Mouse (Mus musculus) heart, postnatal 0 days (tissue): ENCODE measurements around the gene Bcl2l1. TPM values are rescaled to one million over a fixed set of nuclear protein-coding genes. Genes with fewer than 3 reads are reported as not detected.
A peak's percentile ranks its signal among the peaks of the same experiment; 100 is the strongest.

Experiments used
- ATAC-seq: fragments of 200-750 bp; cut with Nextera tagmentation; 2 replicates; pipeline ENCODE4 v1.8.0; 2017; ENCODE audit warnings: low read depth, moderate number of reproducible peaks, moderate library complexity; ENCODE audit not compliant: insufficient read depth
- DNase-seq: peaks from one replicate; pipeline ENCODE4 v3.0.0-alpha.2; 2016; ENCODE audit warnings: low spot score
- H3K27ac ChIP-seq: fragments of 300-500 bp; sonication (generic); 2 replicates; pipeline ENCODE4 v1.5.1; 2014; ENCODE audit warnings: low read depth, mild to moderate bottlenecking
- H3K27me3 ChIP-seq: fragments of 300-500 bp; sonication (generic); 2 replicates; pipeline ENCODE4 v1.6.1; 2014; ENCODE audit warnings: low read length, mixed read lengths; ENCODE audit not compliant: control insufficient read depth, insufficient read depth
- H3K36me3 ChIP-seq: fragments of 300-500 bp; sonication (generic); replicated peaks from 2 replicates; pipeline ENCODE4 v1.6.1; 2014; ENCODE audit warnings: low read length, mixed read lengths; ENCODE audit not compliant: control insufficient read depth, insufficient read depth
- H3K4me1 ChIP-seq: fragments of 300-500 bp; sonication (generic); 2 replicates; pipeline ENCODE4 v1.6.1; 2014; ENCODE audit warnings: antibody characterized with exemption; ENCODE audit not compliant: control insufficient read depth, insufficient read depth
- H3K4me2 ChIP-seq: fragments of 300-500 bp; sonication (generic); 2 replicates; pipeline ENCODE4 v1.6.1; 2014; ENCODE audit warnings: low read depth, mild to moderate bottlenecking, low read length, moderate library complexity
- H3K4me3 ChIP-seq: fragments of 300-500 bp; sonication (generic); 2 replicates; pipeline ENCODE4 v1.5.1; 2014; ENCODE audit warnings: low read depth, low read length
- H3K9ac ChIP-seq: fragments of 300-500 bp; sonication (generic); replicated peaks from 2 replicates; pipeline ENCODE4 v1.6.1; 2014; ENCODE audit warnings: low read depth, low read length, mixed read lengths
- H3K9me3 ChIP-seq: fragments of 300-500 bp; sonication (generic); replicated peaks from 2 replicates; pipeline ENCODE4 v1.6.1; 2016; ENCODE audit warnings: low read length; ENCODE audit not compliant: control insufficient read depth
- CTCF ChIP-seq: IDR thresholded peaks from 2 replicates; pipeline ENCODE4 v1.5.1; 2016; ENCODE audit warnings: antibody characterized with exemption, control low read depth, low read depth
- EP300 ChIP-seq: IDR thresholded peaks from 2 replicates; pipeline ENCODE4 v1.6.1; 2016; ENCODE audit warnings: antibody characterized with exemption, low read depth
- WGBS: fragments of 180-500 bp; shearing (Covaris S2); extraction: QIAGEN DNeasy Blood & Tissue Kit; methylation state at CpG from one replicate; pipeline ENCODE4 v1.1.7; 2014; 5-methylcytosine and 5-hydroxymethylcytosine counted together
- polyA plus RNA-seq: library from polyadenylated mRNA; unstranded; fragments of >200 nt; fragmentation: Nextera tagmentation; extraction: Ambion mirVana; gene quantifications from 2 replicates; pipeline ENCODE4 v1.2.1, GENCODE M21; 2015
- total RNA-seq: library from RNA; depleted of rRNA; stranded (reverse); fragments of >200 nt; gene quantifications from 2 replicates; pipeline ENCODE4 v1.2.3, GENCODE M21; 2014; ENCODE audit warnings: low replicate concordance

Bcl2l1 gene
- total and polyA plus RNA-seq, 2 experiments from 2014 or later = 35.0 to 75.6 TPM

DNA sequence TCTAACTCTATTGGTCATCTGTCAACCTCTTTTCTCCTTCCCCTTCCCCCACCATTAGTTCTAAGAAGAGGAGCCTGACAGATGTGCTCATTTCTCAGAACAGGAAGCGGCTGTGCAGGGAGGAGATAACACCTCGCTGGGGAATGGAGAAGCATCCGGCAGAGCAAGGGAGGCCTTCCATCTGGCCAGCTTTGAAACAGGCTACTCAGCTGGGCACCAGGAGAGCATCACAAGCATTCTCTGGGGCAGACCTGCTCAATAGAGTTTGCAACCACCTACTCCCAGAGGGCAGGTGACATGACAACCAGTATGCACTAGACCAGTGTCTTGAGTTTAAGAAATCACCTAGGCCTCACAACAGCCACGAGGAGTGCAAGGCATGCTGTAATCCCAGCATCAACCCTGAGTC lies 41.9 kb downstream of the Bcl2l1 start:
- no peaks in the 10 kb centered on the region for H3K9me3 ChIP-seq
- no peak overlapping the region for H3K4me3 ChIP-seq
- H3K9ac ChIP-seq = 0 out of 2 replicates have a peak overlapping the region, but pooled peaks have one; percentile 37
- H3K36me3 ChIP-seq = peaks cover 3% of the 10 kb centered on the region; the same call in 1 of the 2 replicates
- H3K27me3 ChIP-seq = no peaks in the 10 kb centered on the region
- ATAC-seq = peak; percentile 42; the same call in 1 of the 2 replicates
- peaks cover 79% of the 10 kb centered on the region for H3K4me1 ChIP-seq
- 8% methylated on average over 4 of the region's 4 CpGs for WGBS
- H3K4me2 ChIP-seq = peak overlapping the region; percentile 38
- H3K27ac ChIP-seq = peak overlapping the region; percentile 93
- TF ChIP-seq EP300 (peak; percentile 87), CTCF (no peak)
- peak; percentile 85 for DNase-seq

DNA sequence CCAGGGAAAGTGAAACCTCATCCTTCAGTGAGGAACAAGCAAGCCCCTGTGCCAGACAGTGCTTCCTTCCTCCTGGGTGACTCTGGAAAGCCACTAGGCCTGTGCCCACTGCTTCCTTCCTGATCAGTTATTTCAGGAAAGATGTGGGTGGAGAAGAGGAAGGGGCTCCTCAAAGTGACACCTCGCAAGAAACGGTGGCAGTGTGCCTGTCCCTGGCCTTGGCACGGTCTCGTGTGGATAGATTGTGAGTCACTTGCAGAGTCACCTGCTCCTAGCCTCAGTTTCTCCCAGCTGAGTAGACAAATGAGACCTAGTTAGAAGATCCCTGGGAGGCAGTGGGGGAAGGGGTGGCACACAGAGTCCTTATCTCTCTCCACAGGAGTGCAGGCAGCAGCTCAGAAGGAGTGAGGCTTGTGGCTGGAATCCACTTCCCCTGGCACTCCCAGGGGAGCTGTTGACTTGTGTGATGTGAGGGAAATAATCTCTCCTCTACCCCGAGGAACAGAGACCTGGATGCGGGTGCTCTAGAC lies 42.6 kb downstream of the Bcl2l1 start:
- no peak for TF ChIP-seq CTCF
- TF ChIP-seq EP300 = no peak
- Histone ChIP-seq H3K9ac (peak overlapping the region; percentile 37; the same call in 1 of the 2 replicates), H3K36me3 (peaks cover 3% of the 10 kb centered on the region; the same call in 1 of the 2 replicates), H3K4me2 (peak overlapping the region; percentile 38), H3K9me3 (no peaks in the 10 kb centered on the region), H3K4me3 (no peak overlapping the region), H3K27ac (peak overlapping the region; percentile 93), H3K27me3 (no peaks in the 10 kb centered on the region), H3K4me1 (peaks cover 79% of the 10 kb centered on the region)
- ATAC-seq = peak; percentile 26
- DNase-seq = peak; percentile 58
- 10% methylated on average over 6 of the region's 6 CpGs for WGBS

DNA sequence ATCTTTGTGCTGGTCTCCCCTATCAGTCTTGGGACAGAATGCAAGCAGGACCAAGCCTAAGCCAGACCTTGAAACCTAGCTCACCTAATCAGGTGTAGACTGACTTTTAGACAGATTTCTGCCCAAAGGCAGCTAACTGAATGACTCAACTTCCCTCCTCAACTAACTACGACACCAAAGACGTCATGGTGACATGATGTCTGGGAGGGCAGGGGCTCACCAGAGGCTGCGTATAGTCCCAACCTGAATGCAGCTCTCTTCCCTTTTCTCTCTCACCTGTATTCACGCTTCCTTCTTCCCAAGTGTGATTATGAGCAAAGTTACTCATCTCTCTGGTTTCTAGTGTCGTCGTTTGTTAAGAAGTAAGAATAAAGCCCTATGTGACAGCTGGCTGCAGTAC lies 44.0 kb downstream of the Bcl2l1 start:
- ATAC-seq (no peak), DNase-seq (no peak)
- TF ChIP-seq EP300 (no peak), CTCF (no peak)
- H3K9me3 ChIP-seq = no peaks in the 10 kb centered on the region
- H3K4me2 ChIP-seq = no peak overlapping the region
- H3K27me3 ChIP-seq = no peaks in the 10 kb centered on the region
- 89% methylated on average over 6 of the region's 6 CpGs for WGBS
- H3K9ac ChIP-seq = no peak overlapping the region
- H3K36me3 ChIP-seq = peaks cover 3% of the 10 kb centered on the region; the same call in 1 of the 2 replicates
- H3K4me1 ChIP-seq = peaks cover 68% of the 10 kb centered on the region
- H3K27ac ChIP-seq = peak overlapping the region; percentile 93
- no peak overlapping the region for H3K4me3 ChIP-seq

GRCm38 (mm10) chr2:152787136-152787535 lies 44.4 kb downstream of the Bcl2l1 start:
- Histone ChIP-seq H3K27me3 (no peaks in the 10 kb centered on the region), H3K9me3 (no peaks in the 10 kb centered on the region), H3K9ac (no peak overlapping the region), H3K4me2 (no peak overlapping the region), H3K27ac (peak overlapping the region; percentile 93), H3K36me3 (peaks cover 3% of the 10 kb centered on the region; the same call in 1 of the 2 replicates), H3K4me3 (no peak overlapping the region), H3K4me1 (peaks cover 64% of the 10 kb centered on the region)
- DNase-seq (no peak), ATAC-seq (no peak)
- no peak for TF ChIP-seq CTCF
- TF ChIP-seq EP300 = no peak
- WGBS = 76% methylated on average over 2 of the region's 2 CpGs

- H3K9ac ChIP-seq = no peak overlapping the region; the same call in 1 of the 2 replicates
- peak; percentile 94 for DNase-seq
- no peaks in the 10 kb centered on the region for H3K27me3 ChIP-seq
- H3K27ac ChIP-seq = peak overlapping the region; percentile 93
- H3K4me3 ChIP-seq = no peak overlapping the region
- no peaks in the 10 kb centered on the region for H3K9me3 ChIP-seq
- peaks cover 57% of the 10 kb centered on the region for H3K4me1 ChIP-seq
- H3K4me2 ChIP-seq = peak overlapping the region; percentile 30
- H3K36me3 ChIP-seq = peaks cover 11% of the 10 kb centered on the region
- ATAC-seq = peak; percentile 86
- 5% methylated on average over 18 of the region's 18 CpGs for WGBS
- TF ChIP-seq CTCF = no peak
- TF ChIP-seq EP300 = peak; percentile 93; the same call in 1 of the 2 replicates
Observed at GRCm38 (mm10) chr2:152785446-152786350, 45.8 kb downstream of the Bcl2l1 start.
